Mouse (Mus musculus): ENCODE measurements around the gene Wdsub1. TPM values are rescaled to one million over a fixed set of nuclear protein-coding genes. Genes with fewer than 3 reads are reported as not detected.
"Not testable (repeated sequence)": the region's sequence is repeated elsewhere in the genome, so short reads cannot be mapped to it uniquely, and the experiment has no call there.

The Wdsub1 gene
- polyA plus RNA-seq, 1 experiment = 28.0 TPM

DNA sequence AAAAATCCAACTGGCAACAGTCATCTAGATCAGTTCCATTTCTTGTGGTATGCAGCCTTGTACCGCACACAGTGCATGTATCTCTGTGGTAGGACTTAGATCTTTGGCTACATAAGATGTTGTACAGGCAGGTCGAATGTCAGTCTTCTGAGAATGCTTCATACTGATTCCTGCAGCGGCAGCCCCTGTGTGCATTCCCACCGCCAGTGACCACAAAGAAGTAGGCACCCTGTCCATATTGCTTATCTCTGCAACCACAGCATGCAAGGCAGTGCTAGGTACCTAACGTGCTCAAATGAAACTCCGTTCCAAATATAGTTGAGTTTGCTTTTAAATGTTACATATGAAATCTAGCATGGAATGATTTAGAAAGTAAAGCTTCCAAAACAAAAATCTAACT lies 987 bp downstream of the Wdsub1 start:
- no peak overlapping the region for H3K27ac ChIP-seq (ENCODE audit: insufficient read depth, low read length)
- peak overlapping the region; percentile 96; the same call in 1 of the 2 replicates for H3K4me3 ChIP-seq (ENCODE audit: insufficient read depth, low read length)
- TF ChIP-seq CTCF (IDR thresholded peaks at IDR 0.05; ENCODE audit: extremely low read depth, insufficient read depth, low read length) (no peak), POLR2A (IDR thresholded peaks at IDR 0.05; ENCODE audit: extremely low read depth, insufficient read depth, low read length) (no peak)
- H3K4me1 ChIP-seq (ENCODE audit: control insufficient read depth, insufficient read depth, low read length) = no peaks in the 10 kb centered on the region

DNA sequence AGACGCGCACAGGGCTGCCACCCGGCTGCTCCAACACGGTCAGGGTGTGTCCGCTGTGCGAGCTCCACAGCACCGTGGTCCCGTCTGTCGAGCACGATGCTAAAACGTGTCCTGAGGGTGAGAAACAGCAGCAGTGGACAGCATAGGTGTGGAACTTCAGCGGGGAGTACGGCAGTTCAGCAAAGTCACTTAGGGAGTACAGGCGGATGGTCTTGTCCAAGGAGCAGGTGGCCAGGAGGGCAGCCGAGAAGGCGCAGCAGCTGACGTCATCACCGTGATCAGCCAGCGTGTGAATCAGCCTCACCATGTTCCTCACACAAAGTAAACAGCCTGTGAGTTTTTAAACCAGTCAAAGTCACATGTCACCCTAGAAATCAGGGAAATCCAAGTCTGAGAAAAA lies 4.2 kb downstream of the Wdsub1 start:
- Histone ChIP-seq H3K4me1 (ENCODE audit: control insufficient read depth, insufficient read depth, low read length) (no peaks in the 10 kb centered on the region), H3K4me3 (ENCODE audit: insufficient read depth, low read length) (no peak overlapping the region), H3K27ac (ENCODE audit: insufficient read depth, low read length) (no peak overlapping the region)
- TF ChIP-seq CTCF (IDR thresholded peaks at IDR 0.05; ENCODE audit: extremely low read depth, insufficient read depth, low read length) = no peak
- TF ChIP-seq POLR2A (IDR thresholded peaks at IDR 0.05; ENCODE audit: extremely low read depth, insufficient read depth, low read length) = no peak

DNA sequence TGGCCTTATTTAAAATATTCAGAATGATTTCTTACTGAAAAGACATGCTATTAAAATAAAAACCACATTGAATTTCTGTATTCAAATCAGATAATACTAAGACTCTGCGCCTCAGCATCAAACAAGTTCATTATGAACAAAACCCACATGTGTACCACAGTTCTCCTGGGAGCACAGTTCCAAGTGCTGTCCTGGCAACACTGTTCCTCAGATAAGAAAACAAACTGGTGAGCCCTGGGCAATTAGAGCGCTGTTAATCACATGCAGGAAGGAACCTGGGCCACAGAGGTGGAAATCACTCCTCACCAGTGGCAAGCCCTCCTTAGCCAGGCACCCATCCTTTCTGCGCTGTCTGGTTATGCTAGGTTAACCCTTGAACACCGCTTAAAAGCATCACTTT lies 5.1 kb downstream of the Wdsub1 start:
- H3K4me1 ChIP-seq (ENCODE audit: control insufficient read depth, insufficient read depth, low read length) = no peaks in the 10 kb centered on the region
- TF ChIP-seq CTCF (IDR thresholded peaks at IDR 0.05; ENCODE audit: extremely low read depth, insufficient read depth, low read length) = no peak
- no peak for TF ChIP-seq POLR2A (IDR thresholded peaks at IDR 0.05; ENCODE audit: extremely low read depth, insufficient read depth, low read length)

DNA sequence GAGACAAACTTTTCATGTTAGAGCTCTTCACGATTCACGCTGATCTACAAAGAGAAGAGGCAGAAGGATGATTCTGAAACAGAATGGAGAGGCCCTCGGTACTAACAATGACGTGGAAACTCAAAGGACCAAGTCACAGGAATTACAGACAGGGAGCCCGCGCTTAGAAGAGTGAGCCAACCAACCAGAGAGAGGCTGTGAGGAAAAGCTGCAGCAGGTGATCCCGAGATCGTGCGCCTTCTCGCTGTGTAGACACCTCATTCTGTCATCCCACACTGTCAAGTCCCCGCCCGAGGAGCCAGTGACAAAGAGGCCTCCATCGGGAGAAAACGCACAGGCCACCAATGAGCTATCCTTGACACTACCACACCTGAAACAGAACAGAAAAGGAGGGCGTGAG lies 5.9 kb downstream of the Wdsub1 start:
- TF ChIP-seq POLR2A (IDR thresholded peaks at IDR 0.05; ENCODE audit: extremely low read depth, insufficient read depth, low read length) = no peak
- no peak overlapping the region for H3K27ac ChIP-seq (ENCODE audit: insufficient read depth, low read length)
- H3K4me1 ChIP-seq (ENCODE audit: control insufficient read depth, insufficient read depth, low read length) = no peaks in the 10 kb centered on the region
- H3K4me3 ChIP-seq (ENCODE audit: insufficient read depth, low read length) = no peak overlapping the region

More for the DNA sequence above, 5.1 kb downstream of the Wdsub1 start:
- no peak overlapping the region for H3K4me3 ChIP-seq (ENCODE audit: insufficient read depth, low read length)
- no peak overlapping the region for H3K27ac ChIP-seq (ENCODE audit: insufficient read depth, low read length)

DNA sequence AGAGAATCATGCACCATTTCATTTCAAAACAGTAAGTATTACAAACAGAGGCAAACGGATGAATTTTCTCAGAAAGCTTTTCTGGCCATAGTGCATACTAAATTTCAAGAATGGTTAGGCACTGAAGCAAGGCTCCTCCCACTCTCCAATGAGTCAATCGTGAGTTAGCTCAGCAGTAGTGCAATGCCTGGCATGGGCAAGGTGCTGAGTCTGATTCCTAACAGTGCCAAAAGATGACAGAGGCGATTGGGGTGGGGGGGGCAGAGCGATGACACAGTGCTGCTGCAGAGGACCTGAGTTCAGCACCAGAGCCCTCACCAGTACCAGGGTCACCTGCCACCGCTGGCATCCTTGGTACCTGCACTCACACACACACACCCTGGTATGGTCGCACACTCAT lies 11.9 kb downstream of the Wdsub1 start:
- Histone ChIP-seq H3K4me1 (ENCODE audit: control insufficient read depth, insufficient read depth, low read length) (no peaks in the 10 kb centered on the region), H3K4me3 (ENCODE audit: insufficient read depth, low read length) (no peak overlapping the region)
- TF ChIP-seq CTCF (IDR thresholded peaks at IDR 0.05; ENCODE audit: extremely low read depth, insufficient read depth, low read length) (no peak), POLR2A (IDR thresholded peaks at IDR 0.05; ENCODE audit: extremely low read depth, insufficient read depth, low read length) (no peak)

DNA sequence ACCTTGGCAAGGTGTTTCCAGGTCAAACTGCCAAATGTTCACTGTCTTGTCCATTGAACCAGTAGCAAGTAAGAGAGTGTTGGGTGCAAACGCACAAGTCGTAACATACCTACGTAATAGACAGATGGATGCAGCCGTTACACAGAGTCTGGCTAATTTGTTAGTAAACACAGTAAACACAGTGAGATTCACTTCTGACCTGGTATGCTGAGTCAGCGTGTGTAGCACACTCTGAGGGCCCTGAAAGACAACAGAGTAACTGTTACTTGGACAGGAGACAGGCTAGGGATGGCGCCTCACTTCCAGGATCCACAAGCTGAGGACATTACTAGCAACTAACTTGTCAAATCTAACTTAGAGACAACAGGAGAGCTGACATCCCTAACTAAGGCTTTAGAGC lies 19.8 kb downstream of the Wdsub1 start:
- Histone ChIP-seq H3K4me1 (ENCODE audit: control insufficient read depth, insufficient read depth, low read length) (no peaks in the 10 kb centered on the region), H3K4me3 (ENCODE audit: insufficient read depth, low read length) (no peak overlapping the region), H3K27ac (ENCODE audit: insufficient read depth, low read length) (no peak overlapping the region)
- TF ChIP-seq POLR2A (IDR thresholded peaks at IDR 0.05; ENCODE audit: extremely low read depth, insufficient read depth, low read length) = no peak
- TF ChIP-seq CTCF (IDR thresholded peaks at IDR 0.05; ENCODE audit: extremely low read depth, insufficient read depth, low read length) = no peak

More for the DNA sequence above, 11.9 kb downstream of the Wdsub1 start:
- no peak overlapping the region for H3K27ac ChIP-seq (ENCODE audit: insufficient read depth, low read length)

DNA sequence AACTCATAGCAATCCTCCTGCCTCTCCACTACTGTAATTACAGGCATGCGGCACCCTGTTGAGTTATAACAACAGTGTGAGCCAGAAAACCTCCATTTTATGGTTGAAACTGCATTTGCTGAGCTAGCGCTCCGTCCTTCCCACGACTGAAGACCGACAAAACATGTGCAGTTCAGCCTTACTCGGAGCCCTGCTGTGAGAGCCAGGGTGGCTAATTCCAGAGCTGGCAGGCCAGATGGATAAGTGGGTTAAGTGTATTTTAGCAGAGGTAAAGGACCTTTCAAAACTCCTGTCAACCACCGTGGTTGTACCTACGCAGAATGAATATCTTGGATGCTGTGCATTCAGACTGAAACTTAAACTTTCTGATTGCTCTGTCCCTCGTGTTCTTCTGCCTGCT lies 28.0 kb downstream of the Wdsub1 start:
- TF ChIP-seq CTCF (IDR thresholded peaks at IDR 0.05; ENCODE audit: extremely low read depth, insufficient read depth, low read length) = no peak
- H3K27ac ChIP-seq (ENCODE audit: insufficient read depth, low read length) = no peak overlapping the region
- H3K4me3 ChIP-seq (ENCODE audit: insufficient read depth, low read length) = no peak overlapping the region

DNA sequence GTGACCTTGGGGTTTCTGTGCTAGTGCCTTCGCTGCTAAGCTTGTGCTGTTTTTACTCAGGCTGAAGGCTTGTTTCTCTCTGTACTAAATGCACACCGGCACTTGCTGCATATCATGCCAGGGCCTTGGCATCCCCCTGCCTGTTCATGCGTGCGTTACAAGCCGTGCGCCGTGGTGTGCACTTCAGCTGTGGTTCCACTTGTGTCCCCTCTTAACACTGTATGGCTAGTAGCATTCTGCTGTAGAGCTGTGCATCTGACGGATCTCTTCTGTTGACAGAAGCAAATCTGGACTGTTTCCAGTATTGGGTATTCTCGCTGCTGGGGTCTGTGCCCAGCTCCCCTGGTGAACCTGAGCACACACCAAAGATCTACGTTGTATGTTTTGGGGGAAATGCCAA lies 28.8 kb downstream of the Wdsub1 start:
- Histone ChIP-seq H3K4me1 (ENCODE audit: control insufficient read depth, insufficient read depth, low read length) (no peaks in the 10 kb centered on the region), H3K4me3 (ENCODE audit: insufficient read depth, low read length) (no peak overlapping the region), H3K27ac (ENCODE audit: insufficient read depth, low read length) (no peak overlapping the region)
- TF ChIP-seq CTCF (IDR thresholded peaks at IDR 0.05; ENCODE audit: extremely low read depth, insufficient read depth, low read length) (no peak), POLR2A (IDR thresholded peaks at IDR 0.05; ENCODE audit: extremely low read depth, insufficient read depth, low read length) (no peak)

More for the DNA sequence above, 28.0 kb downstream of the Wdsub1 start:
- no peaks in the 10 kb centered on the region for H3K4me1 ChIP-seq (ENCODE audit: control insufficient read depth, insufficient read depth, low read length)

DNA sequence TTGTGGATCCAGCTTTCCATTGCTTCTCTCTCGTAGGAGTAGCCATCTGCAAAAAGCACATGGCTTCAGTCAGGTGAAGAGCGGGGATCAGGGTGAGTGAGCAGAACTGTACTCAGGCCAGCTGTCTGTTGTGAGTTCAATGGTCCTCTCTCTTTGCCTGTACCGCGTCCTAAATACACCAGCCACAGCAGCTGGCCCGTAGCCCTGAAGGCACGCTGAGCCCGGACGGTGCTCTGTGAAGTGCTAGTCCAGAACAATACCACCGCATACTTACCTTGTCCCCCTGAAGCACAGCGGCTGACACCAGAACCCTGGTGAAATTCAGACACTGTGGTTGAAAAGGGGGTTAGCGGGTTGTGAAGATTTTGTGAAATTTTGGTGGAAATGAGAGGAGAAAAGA lies 29.5 kb downstream of the Wdsub1 start:
- no peak overlapping the region for H3K4me3 ChIP-seq (ENCODE audit: insufficient read depth, low read length)
- TF ChIP-seq CTCF (IDR thresholded peaks at IDR 0.05; ENCODE audit: extremely low read depth, insufficient read depth, low read length) = no peak
- TF ChIP-seq POLR2A (IDR thresholded peaks at IDR 0.05; ENCODE audit: extremely low read depth, insufficient read depth, low read length) = no peak
- no peak overlapping the region for H3K27ac ChIP-seq (ENCODE audit: insufficient read depth, low read length)

DNA sequence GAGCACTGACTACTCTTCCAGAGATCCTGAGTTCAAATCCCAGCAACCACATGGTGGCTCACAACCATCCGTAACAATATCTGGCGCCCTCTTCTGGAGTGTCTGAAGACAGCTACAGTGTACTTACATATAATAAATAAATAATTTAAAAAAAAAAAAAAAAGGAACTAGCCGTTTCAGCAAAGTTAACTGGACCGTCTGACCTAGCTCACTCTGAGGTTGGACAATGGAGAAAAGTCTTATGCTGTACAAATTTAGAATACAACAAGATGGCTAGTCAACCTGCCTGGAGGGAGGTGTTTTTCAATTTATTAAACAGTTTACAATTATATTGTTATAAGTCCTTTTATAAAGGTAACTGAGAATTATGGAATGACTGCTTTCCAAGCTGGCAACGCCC lies 30.5 kb downstream of the Wdsub1 start:
- H3K27ac ChIP-seq (ENCODE audit: insufficient read depth, low read length); H3K4me3 ChIP-seq (ENCODE audit: insufficient read depth, low read length); H3K4me1 ChIP-seq (ENCODE audit: control insufficient read depth, insufficient read depth, low read length): not testable (repeated sequence)

More for the DNA sequence above, 29.5 kb downstream of the Wdsub1 start:
- no peaks in the 10 kb centered on the region for H3K4me1 ChIP-seq (ENCODE audit: control insufficient read depth, insufficient read depth, low read length)

DNA sequence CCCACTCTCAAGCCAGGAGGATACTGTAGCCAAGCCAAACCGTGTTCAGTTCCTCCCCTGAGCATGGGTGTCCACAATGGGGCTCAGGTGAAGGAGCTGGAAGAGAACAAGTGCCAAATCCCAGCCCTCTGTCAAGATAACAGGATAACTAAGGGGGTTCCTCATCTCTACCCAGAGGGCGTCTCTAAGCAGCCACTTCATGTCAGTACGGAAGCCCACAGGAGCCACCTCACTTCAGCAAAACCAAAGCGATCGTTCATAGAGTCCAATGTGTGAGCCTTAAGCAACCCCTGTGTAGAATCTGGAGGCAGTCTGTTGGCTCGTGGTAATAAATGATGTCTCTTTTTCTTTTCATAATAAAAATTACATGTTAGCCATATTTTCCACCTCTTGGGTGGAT lies 38.5 kb downstream of the Wdsub1 start:
- H3K4me3 ChIP-seq (ENCODE audit: insufficient read depth, low read length) = no peak overlapping the region
- no peak overlapping the region for H3K27ac ChIP-seq (ENCODE audit: insufficient read depth, low read length)
- no peaks in the 10 kb centered on the region for H3K4me1 ChIP-seq (ENCODE audit: control insufficient read depth, insufficient read depth, low read length)
- TF ChIP-seq CTCF (IDR thresholded peaks at IDR 0.05; ENCODE audit: extremely low read depth, insufficient read depth, low read length) (no peak), POLR2A (IDR thresholded peaks at IDR 0.05; ENCODE audit: extremely low read depth, insufficient read depth, low read length) (no peak)

Data from cortical plate, adult 2 months (tissue).